Mouse (Mus musculus) ES-E14 (cell line): ENCODE measurements around the gene Tram2. TPM values are rescaled to one million over a fixed set of nuclear protein-coding genes. Genes with fewer than 3 reads are reported as not detected.

Experiments used
- DNase-seq: peaks from one replicate; pipeline ENCODE4 v3.0.0-alpha.2; 2013; ENCODE audit warnings: low read depth, low spot score
- H3K27ac ChIP-seq: 2 replicates; pipeline ENCODE4 v1.5.1; 2012; ENCODE audit warnings: low read depth, mild to moderate bottlenecking, low read length, moderate library complexity, mixed read lengths; ENCODE audit not compliant: poor library complexity, insufficient read depth, severe bottlenecking
- H3K36me3 ChIP-seq: 2 replicates; pipeline ENCODE4 v1.6.1; 2012; ENCODE audit warnings: mild to moderate bottlenecking, low read length, moderate library complexity, mixed read lengths; ENCODE audit not compliant: control insufficient read depth, poor library complexity, insufficient read depth, severe bottlenecking
- H3K4me1 ChIP-seq, 2 experiments: fragments of 150-350 bp in 1 of 2; sonication (generic) in 1 of 2; 2 replicates each; pipeline ENCODE4 v1.6.1; 2012; ENCODE audit warnings: low read length in 2 of 2, mild to moderate bottlenecking in 1 of 2, mixed read lengths in 1 of 2; ENCODE audit not compliant: control insufficient read depth in 2 of 2, insufficient read depth in 2 of 2, poor library complexity in 1 of 2
- H3K4me3 ChIP-seq, 2 experiments: fragments of 150-350 bp in 1 of 2; sonication (generic) in 1 of 2; 2 replicates each; pipeline ENCODE4 v1.5.1; 2012; ENCODE audit warnings: low read length in 2 of 2, low read depth in 1 of 2, mild to moderate bottlenecking in 1 of 2, mixed read lengths in 1 of 2; ENCODE audit not compliant: insufficient read depth in 1 of 2, poor library complexity in 1 of 2, severe bottlenecking in 1 of 2
- H3K9ac ChIP-seq: 2 replicates; pipeline ENCODE4 v1.6.1; 2012; ENCODE audit warnings: low read depth, mild to moderate bottlenecking, low read length, mixed read lengths; ENCODE audit not compliant: poor library complexity, insufficient read depth, severe bottlenecking
- H3K9me3 ChIP-seq: fragments of 150-350 bp; sonication (generic); 2 replicates; pipeline ENCODE4 v1.6.1; 2012; ENCODE audit warnings: low read depth, mild to moderate bottlenecking, low read length; ENCODE audit not compliant: control insufficient read depth, insufficient read depth
- CHD2 ChIP-seq: IDR thresholded peaks from 2 replicates; pipeline ENCODE4 v1.6.1; 2014; ENCODE audit warnings: mild to moderate bottlenecking, low read depth, low read length, inconsistent platforms
- HCFC1 ChIP-seq: IDR thresholded peaks from 2 replicates; pipeline ENCODE4 v1.6.1; 2012; ENCODE audit warnings: low read length, inconsistent platforms, borderline replicate concordance; ENCODE audit not compliant: insufficient read depth
- MAFK ChIP-seq: IDR thresholded peaks from 2 replicates; pipeline ENCODE4 v1.6.1; 2014; ENCODE audit warnings: mild to moderate bottlenecking, low read depth, low read length, inconsistent platforms; ENCODE audit not compliant: insufficient read depth
- ZC3H11A ChIP-seq: IDR thresholded peaks from 2 replicates; pipeline ENCODE4 v1.6.1; 2012; ENCODE audit warnings: low read depth, mild to moderate bottlenecking, inconsistent platforms, low read length, borderline replicate concordance
- ZNF384 ChIP-seq: IDR thresholded peaks from 2 replicates; pipeline ENCODE4 v1.6.1; 2012; ENCODE audit warnings: low read depth, low read length, inconsistent platforms
- in situ Hi-C, 2 experiments: fragments of 600-800 bp; cut with MboI; formaldehyde crosslinking; loops; one replicate each; pipeline ENCODE4 v1.15.1; 2025; ENCODE audit warnings: low sequenced_read_pairs in 2 of 2, inconsistent platforms in 1 of 2; ENCODE audit not compliant: unreplicated experiment in 2 of 2
- total RNA-seq: library from RNA; depleted of rRNA; stranded (reverse); fragments of 300-350 nt; gene quantifications from 2 replicates; pipeline ENCODE4 v1.2.3, GENCODE M21; 2012; rRNA removed

Tram2 gene
- total RNA-seq, 1 experiment, result 5.1 TPM

- in situ Hi-C loops, result no loop called here
These were observed 109.4 kb downstream of the Tram2 start for GRCm38 (mm10) chr1:20969642-20970041.

GRCm38 (mm10) chr1:20954876-20955275 lies 124.2 kb downstream of the Tram2 start:
- no peak for DNase-seq
- in situ Hi-C loops, result no loop called here
- Histone ChIP-seq H3K9me3 (no peaks in the 10 kb centered on the region), H3K9ac (no peak overlapping the region), H3K4me1 (peaks cover 0 to 5% of the 10 kb centered on the region in 2 experiments; a peak in 2 of 4 replicates), H3K4me3 (no peak overlapping the region), H3K27ac (no peak overlapping the region), H3K36me3 (no peaks in the 10 kb centered on the region)
- no peak for TF ChIP-seq MAFK
- TF ChIP-seq ZC3H11A, result no peak
- no peak for TF ChIP-seq ZNF384
- TF ChIP-seq HCFC1, result no peak
- TF ChIP-seq CHD2, result no peak

More at GRCm38 (mm10) chr1:20969642-20970041, 109.4 kb downstream of the Tram2 start:
- no peak for TF ChIP-seq ZC3H11A
- no peak overlapping the region for H3K27ac ChIP-seq
- no peak for DNase-seq
- no peak overlapping the region for H3K9ac ChIP-seq
- H3K4me3 ChIP-seq, result no peak overlapping the region
- H3K4me1 ChIP-seq, result 0 out of 4 replicates have a peak, but pooled peaks cover 0 to 3% of the 10 kb centered on the region in 2 experiments
- no peaks in the 10 kb centered on the region for H3K36me3 ChIP-seq
- no peaks in the 10 kb centered on the region for H3K9me3 ChIP-seq

DNA sequence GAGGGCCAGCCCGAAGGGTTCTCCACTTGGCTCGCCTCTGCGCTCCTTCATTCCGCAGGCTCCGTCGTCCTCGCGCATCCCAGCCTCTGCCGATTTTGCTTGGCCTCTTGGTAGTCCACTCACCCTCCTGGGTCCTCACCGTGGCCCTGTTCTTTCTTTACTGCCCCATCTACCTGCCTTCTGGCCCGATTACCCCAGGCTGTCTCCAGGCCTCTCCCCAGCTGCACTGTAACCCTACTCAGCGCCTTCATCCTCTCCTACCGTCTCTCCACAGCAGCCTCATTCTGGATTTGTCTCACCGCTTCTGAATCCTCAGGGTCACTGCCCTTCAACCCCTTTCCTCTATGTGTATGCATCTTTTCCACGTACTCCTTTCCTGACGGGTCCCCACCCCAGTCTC lies 127.2 kb downstream of the Tram2 start:
- Histone ChIP-seq H3K36me3 (no peaks in the 10 kb centered on the region), H3K9me3 (no peaks in the 10 kb centered on the region), H3K9ac (peak overlapping the region; percentile 52), H3K4me1 (peaks cover 0 to 5% of the 10 kb centered on the region in 2 experiments; a peak in 2 of 4 replicates), H3K27ac (no peak overlapping the region), H3K4me3 (peak overlapping the region; percentile 57 to 66)
- no peak for TF ChIP-seq MAFK
- no peak for TF ChIP-seq ZNF384
- no peak for TF ChIP-seq CHD2
- TF ChIP-seq HCFC1, result no peak
- TF ChIP-seq ZC3H11A, result no peak
- no peak for DNase-seq
- in situ Hi-C loops, result no loop called here

GRCm38 (mm10) chr1:20951300-20951763 lies 127.7 kb downstream of the Tram2 start, which contains the start of gene Efhc1:
Gene Efhc1, plus strand, starts transcription at chr1:20951626.
- H3K27ac ChIP-seq, result no peak within 1 kb of the TSS
- no peaks in the 10 kb centered on the region for H3K9me3 ChIP-seq
- H3K36me3 ChIP-seq, result no peaks in the 10 kb centered on the region
- in situ Hi-C loops, result no loop called here
- peak within 1 kb of the TSS; percentile 52 for H3K9ac ChIP-seq
- H3K4me1 ChIP-seq, result peaks cover 0 to 5% of the 10 kb centered on the region in 2 experiments; a peak in 2 of 4 replicates
- peak within 1 kb of the TSS; percentile 57 to 66 for H3K4me3 ChIP-seq
- TF ChIP-seq MAFK (no peak), HCFC1 (no peak), ZNF384 (no peak), ZC3H11A (no peak)
- DNase-seq, result peak; percentile 96

Other genes starting within 250 kb of the Tram2 start
- 1.7 and 3.2 TPM in 2 replicates for gene Paqr8, start 188.6 kb downstream of the Tram2 start, total RNA-seq
- 1.7 and 1.8 TPM in 2 replicates for gene Efhc1, start 127.6 kb downstream of the Tram2 start, total RNA-seq
- gene Tmem14a, start 139.3 kb upstream of the Tram2 start, total RNA-seq, result 5.7 and 5.8 TPM in 2 replicates
- 4.5 and 11.7 TPM in 2 replicates for gene Gsta3, start 161.4 kb upstream of the Tram2 start, total RNA-seq